Mouse (Mus musculus) 3T3-L1 (cell line): ENCODE results near the gene Kdm4b.

ENCODE experiments used
- DNase-seq: peaks from one replicate; pipeline ENCODE4 v3.0.0-alpha.2; 2015; ENCODE audit warnings: low read depth, low spot score

Gene Kdm4b

GRCm38 (mm10) chr17:56384903-56385302 lies 59.0 kb downstream of the Kdm4b start:
- DNase-seq: no peak

DNA sequence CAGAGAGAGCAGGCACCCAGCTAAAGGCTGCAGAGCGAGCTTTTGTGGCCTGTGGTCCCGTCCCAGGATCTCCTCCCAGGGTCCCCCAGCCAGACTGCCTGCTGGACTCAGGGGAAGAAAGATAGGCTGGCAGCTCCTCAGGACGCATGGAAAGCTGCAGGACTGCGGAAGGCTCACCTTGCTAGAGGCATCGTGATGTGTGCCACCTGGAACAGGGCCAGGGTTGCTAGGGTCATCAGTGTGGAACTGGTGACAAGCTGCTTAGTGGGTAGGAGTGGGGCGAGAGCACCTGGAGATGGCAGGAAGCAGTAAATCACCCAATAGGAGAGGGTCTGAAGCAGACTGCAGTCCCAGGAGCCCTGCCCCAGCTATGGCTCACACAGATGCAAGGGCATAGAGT lies 61.8 kb downstream of the Kdm4b start:
- no peak for DNase-seq

DNA sequence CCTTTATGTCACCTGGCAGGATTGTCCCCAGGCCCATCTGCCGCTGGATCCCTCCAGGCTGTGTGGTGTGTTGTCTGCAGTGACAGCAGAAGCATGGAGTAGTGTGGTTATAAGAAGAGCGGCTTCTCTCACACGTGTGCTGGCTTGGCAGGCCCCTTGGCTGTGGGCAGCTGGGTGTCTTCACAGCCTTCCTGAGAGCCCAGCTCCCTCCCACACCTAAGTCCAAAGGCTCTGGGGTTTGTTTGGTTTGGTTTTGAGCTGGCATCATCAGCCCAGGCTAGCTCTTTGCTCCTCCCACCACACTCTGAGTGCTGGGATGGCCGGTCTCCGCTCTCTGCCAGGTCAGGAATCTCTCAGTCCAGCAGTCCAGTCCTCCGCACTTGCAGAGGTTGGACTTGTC lies 67.4 kb downstream of the Kdm4b start:
- no peak for DNase-seq

GRCm38 (mm10) chr17:56393889-56394288 lies 68.0 kb downstream of the Kdm4b start:
- DNase-seq: peak; percentile 38

- no peak for DNase-seq
Measured at GRCm38 (mm10) chr17:56396051-56396450, 70.2 kb downstream of the Kdm4b start.

DNA sequence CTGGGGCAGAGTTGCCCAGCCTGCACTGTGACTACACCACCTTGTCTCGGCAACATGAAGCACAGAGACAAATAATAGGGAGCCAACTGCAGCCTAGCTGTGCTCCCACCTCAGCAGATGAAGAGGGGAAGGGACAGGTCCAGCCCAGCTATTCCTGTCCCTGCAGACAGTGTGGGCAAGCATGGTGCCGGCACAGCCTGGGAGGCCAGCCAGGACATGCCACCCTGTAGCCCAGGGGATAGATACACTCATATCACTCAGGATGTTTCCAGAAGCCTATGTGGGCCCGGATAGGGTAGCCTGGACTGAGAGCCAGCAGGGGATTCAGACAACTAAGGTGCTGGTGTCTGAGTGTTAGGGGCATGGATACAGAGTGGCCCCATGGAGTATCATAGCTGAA lies 74.4 kb downstream of the Kdm4b start:
- DNase-seq: no peak

GRCm38 (mm10) chr17:56401051-56401521 lies 75.2 kb downstream of the Kdm4b start:
- DNase-seq: no peak

DNA sequence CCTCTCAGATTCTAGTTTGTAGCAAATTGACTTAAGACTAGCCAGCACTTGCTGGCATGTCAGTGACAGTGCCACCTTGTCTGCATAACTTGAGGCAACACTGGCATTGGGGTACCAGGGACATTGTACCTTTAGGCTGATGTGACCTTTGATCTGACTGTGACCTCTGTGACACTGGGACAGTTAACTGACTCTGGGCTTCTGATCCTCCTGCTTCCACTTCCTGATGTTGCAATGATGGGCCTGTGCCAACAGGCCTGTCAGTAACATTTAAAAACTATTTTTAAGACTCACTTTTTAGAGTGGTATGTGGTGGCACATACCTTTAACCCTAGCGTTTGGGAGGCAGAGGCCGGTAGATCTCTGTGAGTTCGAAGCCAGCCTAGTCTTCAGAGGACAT lies 79.5 kb downstream of the Kdm4b start:
- peak; percentile 20 for DNase-seq

GRCm38 (mm10) chr17:56405856-56406840 lies 80.3 kb downstream of the Kdm4b start:
- DNase-seq: no peak

GRCm38 (mm10) chr17:56406878-56407277 lies 81.0 kb downstream of the Kdm4b start:
- no peak for DNase-seq

DNA sequence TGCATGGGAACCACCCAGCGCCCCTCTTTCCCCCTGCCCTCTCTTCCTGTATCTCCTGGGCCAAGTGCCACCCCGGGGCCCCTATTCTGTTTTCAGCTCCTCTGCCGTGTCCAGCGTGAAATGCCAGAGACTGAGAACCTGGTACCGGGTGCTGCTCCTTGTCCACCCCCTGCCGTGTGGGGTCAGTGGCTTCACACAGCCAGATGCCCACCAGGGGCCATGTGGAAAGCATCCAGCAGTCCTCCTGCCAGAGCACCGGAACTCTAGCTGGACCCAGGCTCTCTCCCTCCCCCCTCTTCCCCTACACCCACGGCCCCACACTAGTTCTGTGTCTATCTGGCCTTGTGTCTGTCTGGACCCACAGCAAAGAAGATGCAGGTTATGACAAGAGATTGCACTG lies 81.5 kb downstream of the Kdm4b start:
- no peak for DNase-seq

DNA sequence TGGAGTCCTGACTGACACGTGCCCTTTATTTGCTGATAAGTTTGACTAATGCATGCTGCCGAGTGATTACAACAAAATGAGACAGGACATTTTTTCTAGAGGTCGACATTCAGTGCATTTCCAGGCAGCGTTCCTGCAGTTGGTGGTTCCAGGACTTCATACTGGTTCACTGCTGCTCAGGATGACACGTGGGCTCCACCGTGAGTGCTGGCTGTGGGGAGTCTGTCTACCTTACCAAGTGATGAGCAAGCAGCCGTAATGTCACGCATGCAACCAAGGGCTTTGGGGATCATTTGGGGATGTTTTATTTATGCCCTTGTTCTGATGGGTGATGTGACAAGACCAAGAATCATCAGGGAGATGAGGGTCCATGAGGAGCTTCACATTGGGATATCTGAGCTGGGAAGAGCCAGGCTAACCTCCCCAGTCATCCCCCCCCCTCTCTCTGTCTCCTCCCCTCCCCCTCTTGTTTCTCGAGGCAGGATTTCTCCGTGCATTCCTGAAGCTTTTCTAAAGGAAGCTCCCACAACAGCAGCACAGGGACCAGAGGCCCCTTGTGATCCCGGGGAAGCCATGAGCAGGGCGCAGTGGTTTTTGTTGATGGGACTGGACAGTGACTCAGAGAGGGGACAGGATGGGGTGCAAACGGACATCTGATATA lies 83.2 kb downstream of the Kdm4b start:
- DNase-seq: no peak

DNA sequence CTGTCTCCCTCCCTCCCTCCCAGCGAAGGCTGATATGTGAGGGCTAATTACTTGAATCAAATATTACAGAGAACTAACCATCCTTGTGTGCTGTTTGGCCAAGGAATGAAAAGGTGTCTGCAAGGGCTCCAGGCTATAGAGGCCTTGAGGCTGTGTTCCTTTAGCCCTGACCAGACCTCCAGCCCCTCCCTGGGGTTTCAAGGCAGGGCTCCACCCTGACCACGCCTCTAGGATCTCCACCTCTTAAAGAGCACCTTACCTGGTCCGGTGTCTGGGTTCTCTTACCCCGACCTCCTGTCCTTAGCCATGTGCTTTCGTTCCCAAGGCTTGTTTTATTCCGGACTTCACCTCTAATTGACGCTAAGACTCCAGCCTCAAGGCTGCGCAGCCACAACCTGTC lies 83.9 kb downstream of the Kdm4b start:
- DNase-seq: no peak

GRCm38 (mm10) chr17:56411437-56411836 lies 85.6 kb downstream of the Kdm4b start:
- no peak for DNase-seq

GRCm38 (mm10) chr17:56413113-56413512 lies 87.3 kb downstream of the Kdm4b start:
- DNase-seq: no peak

DNA sequence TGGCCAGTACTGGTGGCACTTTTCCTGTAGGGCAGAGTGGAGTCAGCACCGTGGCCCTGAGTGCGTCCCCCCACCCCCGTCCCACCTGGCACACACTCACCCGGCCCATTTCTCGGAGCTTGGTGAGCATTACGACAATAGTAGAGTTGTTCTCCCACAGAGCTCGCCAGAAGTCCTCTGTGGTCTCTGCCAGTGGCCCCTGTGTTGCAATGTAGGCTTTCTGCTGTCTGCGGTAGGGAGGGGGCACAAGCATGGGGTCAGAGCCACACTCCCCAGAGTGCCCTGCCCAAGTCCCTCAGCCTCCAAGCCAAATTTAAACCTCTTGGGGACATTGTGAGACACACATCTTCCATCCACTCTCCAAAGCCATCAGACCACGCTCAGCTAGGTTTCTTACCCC lies 88.9 kb downstream of the Kdm4b start:
- DNase-seq: no peak

- DNase-seq: no peak
Measured at GRCm38 (mm10) chr17:56418304-56418703, 92.4 kb downstream of the Kdm4b start.

DNA sequence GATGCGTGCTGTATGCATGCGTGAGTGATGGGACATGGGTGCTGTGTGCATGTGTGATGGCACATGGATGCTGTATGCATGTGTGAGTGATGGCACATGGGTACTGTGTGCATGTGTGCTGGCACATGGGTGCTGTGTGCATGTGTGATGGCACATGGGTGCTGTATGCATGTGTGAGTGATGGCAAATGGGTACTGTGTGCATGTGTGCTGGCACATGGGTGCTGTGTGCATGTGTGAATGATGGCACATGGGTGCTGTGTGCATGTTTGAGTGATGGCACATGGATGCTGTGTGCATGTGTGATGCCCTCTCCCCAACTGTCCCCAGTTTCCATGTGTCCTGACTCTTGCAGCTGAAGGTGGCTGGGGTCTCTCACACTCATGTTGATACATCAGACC lies 94.2 kb downstream of the Kdm4b start:
- DNase-seq: no peak

GRCm38 (mm10) chr17:56424726-56425583 lies 99.1 kb downstream of the Kdm4b start:
- no peak for DNase-seq

DNA sequence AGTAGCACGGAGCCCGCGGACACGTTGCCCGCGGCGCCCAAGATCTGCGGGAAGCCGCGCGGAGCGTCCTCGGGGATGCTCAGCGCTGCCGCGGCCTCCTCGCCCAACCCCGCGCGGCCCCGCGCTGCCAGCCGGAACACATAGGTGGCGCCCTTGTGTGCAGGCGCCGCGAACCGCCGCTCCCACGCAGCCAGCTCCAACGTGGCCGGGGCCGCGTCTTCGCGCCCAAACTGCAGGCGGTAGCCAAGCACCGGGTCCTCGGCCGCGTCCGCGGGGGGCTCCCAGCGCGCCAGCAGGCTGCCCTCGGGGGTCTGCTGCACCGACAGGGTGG lies 99.7 kb downstream of the Kdm4b start:
- no peak for DNase-seq

GRCm38 (mm10) chr17:56425941-56426340 lies 100.1 kb downstream of the Kdm4b start:
- DNase-seq: no peak

GRCm38 (mm10) chr17:56427857-56428256 lies 102.0 kb downstream of the Kdm4b start:
- no peak for DNase-seq
